Mouse (Mus musculus) kidney, embryonic 16.5 days (tissue): ENCODE measurements around the gene Acox3. TPM values are rescaled to one million over a fixed set of nuclear protein-coding genes. Genes with fewer than 3 reads are reported as not detected.

Experiments
- ATAC-seq: fragments of 200-750 bp; cut with Nextera tagmentation; 2 replicates; pipeline ENCODE4 v1.8.0; 2017; ENCODE audit warnings: moderate TSS enrichment; ENCODE audit not compliant: low FRiP score, low TSS enrichment
- H3K27ac ChIP-seq: fragments of 300-500 bp; sonication (generic); 2 replicates; pipeline ENCODE4 v1.5.1; 2014; ENCODE audit warnings: low read length
- H3K27me3 ChIP-seq: fragments of 300-500 bp; sonication (generic); 2 replicates; pipeline ENCODE4 v1.6.1; 2014; ENCODE audit warnings: low read length, control low read depth, mixed read lengths; ENCODE audit not compliant: insufficient read depth
- H3K36me3 ChIP-seq: fragments of 300-500 bp; sonication (generic); 2 replicates; pipeline ENCODE4 v1.6.1; 2014; ENCODE audit warnings: low read length, control low read depth, mixed read lengths; ENCODE audit not compliant: insufficient read depth
- H3K4me1 ChIP-seq: fragments of 300-500 bp; sonication (generic); 2 replicates; pipeline ENCODE4 v1.6.1; 2014; ENCODE audit warnings: low read length, control low read depth, mixed read lengths; ENCODE audit not compliant: insufficient read depth
- H3K4me2 ChIP-seq: fragments of 300-500 bp; sonication (generic); replicated peaks from 2 replicates; pipeline ENCODE4 v1.6.1; 2014; ENCODE audit warnings: low read depth, low read length
- H3K4me3 ChIP-seq: fragments of 300-500 bp; sonication (generic); 2 replicates; pipeline ENCODE4 v1.5.1; 2014; ENCODE audit warnings: mild to moderate bottlenecking, low read length
- H3K9ac ChIP-seq: fragments of 300-500 bp; sonication (generic); replicated peaks from 2 replicates; pipeline ENCODE4 v1.6.1; 2014; ENCODE audit warnings: low read length
- H3K9me3 ChIP-seq: fragments of 300-500 bp; sonication (generic); 2 replicates; pipeline ENCODE4 v1.6.1; 2016; ENCODE audit warnings: low read length, control low read depth
- WGBS: fragments of 180-500 bp; shearing (Covaris S2); extraction: QIAGEN DNeasy Blood & Tissue Kit; methylation state at CpG from one replicate; pipeline ENCODE4 v1.1.7; 2014; 5-methylcytosine and 5-hydroxymethylcytosine counted together
- polyA plus RNA-seq: library from polyadenylated mRNA; unstranded; fragments of >200 nt; fragmentation: Nextera tagmentation; extraction: Ambion mirVana; gene quantifications from 2 replicates; pipeline ENCODE4 v1.2.1, GENCODE M21; 2015

Gene Acox3
- polyA plus RNA-seq, 1 experiment from 2014 or later: 14.4 TPM

- Histone ChIP-seq H3K4me1 (no peaks in the 10 kb centered on the region), H3K27ac (no peak overlapping the region), H3K4me2 (no peak overlapping the region), H3K9me3 (no peaks in the 10 kb centered on the region), H3K27me3 (no peaks in the 10 kb centered on the region), H3K36me3 (no peaks in the 10 kb centered on the region), H3K4me3 (no peak overlapping the region), H3K9ac (no peak overlapping the region)
- WGBS: 67% methylated on average over 9 of the region's 9 CpGs
- ATAC-seq: no peak
These were observed 71.0 kb downstream of the Acox3 start for GRCm38 (mm10) chr5:35653743-35654395.

GRCm38 (mm10) chr5:35655753-35656485 lies 73.1 kb downstream of the Acox3 start:
- H3K9me3 ChIP-seq: no peaks in the 10 kb centered on the region

GRCm38 (mm10) chr5:35659503-35659902 lies 76.7 kb downstream of the Acox3 start:
- Histone ChIP-seq H3K4me3 (no peak overlapping the region), H3K27me3 (no peaks in the 10 kb centered on the region), H3K9ac (no peak overlapping the region), H3K36me3 (no peaks in the 10 kb centered on the region), H3K4me2 (no peak overlapping the region), H3K27ac (no peak overlapping the region), H3K9me3 (no peaks in the 10 kb centered on the region), H3K4me1 (no peaks in the 10 kb centered on the region)
- 64% methylated on average over 3 of the region's 3 CpGs for WGBS
- no peak for ATAC-seq

More at GRCm38 (mm10) chr5:35655753-35656485, 73.1 kb downstream of the Acox3 start:
- Histone ChIP-seq H3K4me3 (no peak overlapping the region), H3K4me1 (no peaks in the 10 kb centered on the region), H3K27ac (no peak overlapping the region), H3K27me3 (no peaks in the 10 kb centered on the region), H3K9ac (no peak overlapping the region), H3K4me2 (no peak overlapping the region), H3K36me3 (no peaks in the 10 kb centered on the region)
- no peak for ATAC-seq
- 90% methylated on average over 10 of the region's 10 CpGs for WGBS

- no peak overlapping the region for H3K27ac ChIP-seq
- no peaks in the 10 kb centered on the region for H3K36me3 ChIP-seq
- no peaks in the 10 kb centered on the region for H3K9me3 ChIP-seq
- no peaks in the 10 kb centered on the region for H3K27me3 ChIP-seq
- no peak overlapping the region for H3K9ac ChIP-seq
- H3K4me3 ChIP-seq: no peak overlapping the region
- no peaks in the 10 kb centered on the region for H3K4me1 ChIP-seq
- no peak for ATAC-seq
- H3K4me2 ChIP-seq: no peak overlapping the region
- 33% methylated on average over 6 of the region's 6 CpGs for WGBS
These were observed 78.4 kb downstream of the Acox3 start for GRCm38 (mm10) chr5:35661210-35661609.

- H3K27me3 ChIP-seq: no peaks in the 10 kb centered on the region
- H3K27ac ChIP-seq: no peak overlapping the region
- H3K36me3 ChIP-seq: no peaks in the 10 kb centered on the region
- no peak overlapping the region for H3K4me3 ChIP-seq
- H3K9me3 ChIP-seq: no peaks in the 10 kb centered on the region
- no peak overlapping the region for H3K4me2 ChIP-seq
- H3K9ac ChIP-seq: no peak overlapping the region
- no peaks in the 10 kb centered on the region for H3K4me1 ChIP-seq
- WGBS: 86% methylated on average over 9 of the region's 9 CpGs
- ATAC-seq: no peak
These were observed 79.2 kb downstream of the Acox3 start for GRCm38 (mm10) chr5:35662021-35662545.

Other genes starting within 250 kb of the Acox3 start
- gene Hmx1, start 193.9 kb upstream of the Acox3 start, polyA plus RNA-seq: 0.19 TPM in 1 of 2 replicates, not detected in the other
- gene Cpz, start 57.3 kb upstream of the Acox3 start, polyA plus RNA-seq: 6.9 and 7.7 TPM in 2 replicates
- 9.4 and 9.5 TPM in 2 replicates for gene Trmt44, start 8.0 kb upstream of the Acox3 start, polyA plus RNA-seq
- gene Htra3, start 96.7 kb downstream of the Acox3 start, polyA plus RNA-seq: 16.9 and 18.4 TPM in 2 replicates
- 25.2 and 27.6 TPM in 2 replicates for gene Sh3tc1, start 156.9 kb downstream of the Acox3 start, polyA plus RNA-seq
- gene Ablim2, start 174.8 kb downstream of the Acox3 start, polyA plus RNA-seq: 2.8 and 3.0 TPM in 2 replicates